Mouse (Mus musculus) olfactory bulb, adult 2 months (tissue): Measurements from ENCODE around the gene Pappa2.

Experiments
- CTCF ChIP-seq: fragments of 200-500 bp; IDR thresholded peaks from 2 replicates; pipeline ENCODE4 v1.5.1; 2012; ENCODE audit warnings: low read depth, mild to moderate bottlenecking, low read length, moderate library complexity; ENCODE audit not compliant: insufficient read depth
- POLR2A ChIP-seq: fragments of 200-500 bp; IDR thresholded peaks from 2 replicates; pipeline ENCODE4 v1.6.1; 2012; ENCODE audit warnings: mild to moderate bottlenecking, low read depth, low read length, moderate library complexity; ENCODE audit not compliant: insufficient read depth

DNA sequence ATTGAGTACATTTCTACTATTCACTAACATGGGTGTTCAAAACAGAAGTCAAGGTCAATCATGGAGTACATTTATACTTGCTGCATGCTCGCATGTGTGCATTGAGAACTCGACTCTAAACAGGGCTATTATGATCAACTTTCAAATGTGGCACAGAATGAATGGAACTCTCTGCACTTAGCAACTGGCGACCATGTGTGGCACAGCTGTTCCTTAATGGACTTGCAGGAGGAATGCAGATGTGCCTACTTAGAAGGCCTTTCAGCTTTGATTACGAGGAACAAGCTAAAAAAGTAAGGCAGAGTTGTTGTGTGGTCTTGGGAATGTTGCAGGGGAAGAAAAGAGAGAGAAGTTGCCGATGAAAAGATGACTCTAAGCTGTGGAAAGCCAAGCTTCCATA lies 120.1 kb downstream of the Pappa2 start:
- TF ChIP-seq POLR2A: no peak
- TF ChIP-seq CTCF: no peak
